Mouse (Mus musculus) heart, embryonic 11.5 days (tissue): ENCODE results near the gene Vsig2. TPM values are rescaled to one million over a fixed set of nuclear protein-coding genes. Genes with fewer than 3 reads are reported as not detected.
A peak's percentile ranks its signal among the peaks of the same experiment; 100 is the strongest.

Experiments used
- ATAC-seq: fragments of 200-750 bp; cut with Nextera tagmentation; replicated peaks from 2 replicates; pipeline ENCODE4 v1.8.0; 2017; ENCODE audit warnings: moderate library complexity; ENCODE audit not compliant: insufficient number of reproducible peaks, low FRiP score, low TSS enrichment
- H3K27ac ChIP-seq: fragments of 300-500 bp; sonication (generic); 2 replicates; pipeline ENCODE4 v1.5.1; 2014; ENCODE audit warnings: mild to moderate bottlenecking, low read depth, low read length
- H3K27me3 ChIP-seq: fragments of 300-500 bp; sonication (generic); 2 replicates; pipeline ENCODE4 v1.6.1; 2014; ENCODE audit warnings: mild to moderate bottlenecking, low read length, mixed read lengths; ENCODE audit not compliant: control insufficient read depth, insufficient read depth
- H3K36me3 ChIP-seq: fragments of 300-500 bp; sonication (generic); 2 replicates; pipeline ENCODE4 v1.6.1; 2014; ENCODE audit warnings: mild to moderate bottlenecking, low read length, moderate library complexity, mixed read lengths; ENCODE audit not compliant: control insufficient read depth, insufficient read depth
- H3K4me1 ChIP-seq: fragments of 300-500 bp; sonication (generic); 2 replicates; pipeline ENCODE4 v1.6.1; 2014; ENCODE audit warnings: low read length; ENCODE audit not compliant: control insufficient read depth, insufficient read depth
- H3K4me2 ChIP-seq: fragments of 300-500 bp; sonication (generic); 2 replicates; pipeline ENCODE4 v1.6.1; 2014; ENCODE audit warnings: mild to moderate bottlenecking, moderate library complexity
- H3K4me3 ChIP-seq: fragments of 300-500 bp; sonication (generic); 2 replicates; pipeline ENCODE4 v1.5.1; 2014; ENCODE audit warnings: low read depth, low read length
- H3K9ac ChIP-seq: fragments of 300-500 bp; sonication (generic); 2 replicates; pipeline ENCODE4 v1.6.1; 2014; ENCODE audit warnings: mild to moderate bottlenecking, low read depth, low read length, moderate library complexity
- H3K9me3 ChIP-seq: fragments of 300-500 bp; sonication (generic); replicated peaks from 2 replicates; pipeline ENCODE4 v1.6.1; 2016; ENCODE audit warnings: low read length; ENCODE audit not compliant: control insufficient read depth
- WGBS: fragments of 180-500 bp; shearing (Covaris S2); extraction: QIAGEN DNeasy Blood & Tissue Kit; methylation state at CpG from one replicate; pipeline ENCODE4 v1.1.7; 2014; ENCODE audit not compliant: insufficient replicate concordance; 5-methylcytosine and 5-hydroxymethylcytosine counted together
- polyA plus RNA-seq: library from polyadenylated mRNA; unstranded; fragments of >200 nt; fragmentation: Nextera tagmentation; extraction: Ambion mirVana; gene quantifications from 2 replicates; pipeline ENCODE4 v1.2.1, GENCODE M21; 2014

Gene Vsig2
- polyA plus RNA-seq, 1 experiment from 2014 or later = 1.5 TPM

- Histone ChIP-seq H3K9ac (no peak overlapping the region), H3K4me1 (peaks cover 4% of the 10 kb centered on the region; the same call in 1 of the 2 replicates), H3K36me3 (no peaks in the 10 kb centered on the region), H3K9me3 (no peaks in the 10 kb centered on the region), H3K27ac (no peak overlapping the region), H3K4me3 (no peak overlapping the region), H3K27me3 (no peaks in the 10 kb centered on the region), H3K4me2 (no peak overlapping the region)
- 88% methylated on average over 2 of the region's 2 CpGs for WGBS
- no peak for ATAC-seq
Measured at GRCm38 (mm10) chr9:37512097-37512496, 27.0 kb upstream of the Vsig2 start.

GRCm38 (mm10) chr9:37514456-37514855, 24.6 kb upstream of the Vsig2 start:
- H3K9ac ChIP-seq = no peak overlapping the region
- peaks cover 4% of the 10 kb centered on the region; the same call in 1 of the 2 replicates for H3K4me1 ChIP-seq
- 76% methylated on average over 3 of the region's 3 CpGs for WGBS
- peaks cover 6% of the 10 kb centered on the region; the same call in 1 of the 2 replicates for H3K36me3 ChIP-seq
- no peaks in the 10 kb centered on the region for H3K9me3 ChIP-seq
- no peak for ATAC-seq
- no peak overlapping the region for H3K4me2 ChIP-seq
- no peak overlapping the region for H3K4me3 ChIP-seq
- H3K27me3 ChIP-seq = no peaks in the 10 kb centered on the region
- no peak overlapping the region for H3K27ac ChIP-seq

- Histone ChIP-seq H3K4me1 (peaks cover 4% of the 10 kb centered on the region; the same call in 1 of the 2 replicates), H3K4me2 (no peak overlapping the region), H3K27ac (no peak overlapping the region), H3K4me3 (no peak overlapping the region), H3K36me3 (peaks cover 8% of the 10 kb centered on the region; the same call in 1 of the 2 replicates), H3K9ac (no peak overlapping the region), H3K27me3 (no peaks in the 10 kb centered on the region), H3K9me3 (no peaks in the 10 kb centered on the region)
- no peak for ATAC-seq
- WGBS = 64% methylated on average over 1 of the region's 1 CpGs
Measured at GRCm38 (mm10) chr9:37517467-37517866, 21.6 kb upstream of the Vsig2 start.

- WGBS = 94% methylated on average over 8 of the region's 8 CpGs
- ATAC-seq = no peak
- H3K27ac ChIP-seq = no peak overlapping the region
Measured at GRCm38 (mm10) chr9:37518991-37519390, 20.1 kb upstream of the Vsig2 start.

GRCm38 (mm10) chr9:37519995-37520394, 19.1 kb upstream of the Vsig2 start:
- Histone ChIP-seq H3K9ac (no peak overlapping the region), H3K4me1 (peaks cover 4% of the 10 kb centered on the region; the same call in 1 of the 2 replicates), H3K4me2 (no peak overlapping the region), H3K4me3 (no peak overlapping the region), H3K27me3 (no peaks in the 10 kb centered on the region), H3K36me3 (peaks cover 12% of the 10 kb centered on the region; the same call in 1 of the 2 replicates), H3K27ac (no peak overlapping the region), H3K9me3 (no peaks in the 10 kb centered on the region)
- 81% methylated on average over 2 of the region's 2 CpGs for WGBS
- ATAC-seq = no peak

More at GRCm38 (mm10) chr9:37518991-37519390, 20.1 kb upstream of the Vsig2 start:
- H3K27me3 ChIP-seq = no peaks in the 10 kb centered on the region
- H3K9ac ChIP-seq = no peak overlapping the region
- H3K36me3 ChIP-seq = peaks cover 12% of the 10 kb centered on the region; the same call in 1 of the 2 replicates
- no peak overlapping the region for H3K4me2 ChIP-seq
- H3K4me1 ChIP-seq = peaks cover 4% of the 10 kb centered on the region; the same call in 1 of the 2 replicates
- no peaks in the 10 kb centered on the region for H3K9me3 ChIP-seq
- H3K4me3 ChIP-seq = no peak overlapping the region

GRCm38 (mm10) chr9:37525461-37525860, 13.6 kb upstream of the Vsig2 start:
- Histone ChIP-seq H3K9me3 (no peaks in the 10 kb centered on the region), H3K4me3 (no peak overlapping the region), H3K4me2 (no peak overlapping the region), H3K4me1 (peaks cover 17% of the 10 kb centered on the region), H3K9ac (no peak overlapping the region), H3K27ac (no peak overlapping the region), H3K27me3 (peaks cover 21% of the 10 kb centered on the region; the same call in 1 of the 2 replicates), H3K36me3 (peaks cover 4% of the 10 kb centered on the region; the same call in 1 of the 2 replicates)
- ATAC-seq = no peak
- 71% methylated on average over 2 of the region's 2 CpGs for WGBS

GRCm38 (mm10) chr9:37526443-37527395, 12.3 kb upstream of the Vsig2 start:
- Histone ChIP-seq H3K4me1 (peaks cover 17% of the 10 kb centered on the region), H3K4me2 (peak overlapping the region; percentile 76), H3K27me3 (peaks cover 21% of the 10 kb centered on the region; the same call in 1 of the 2 replicates), H3K4me3 (peak overlapping the region; percentile 34), H3K36me3 (peaks cover 4% of the 10 kb centered on the region; the same call in 1 of the 2 replicates), H3K9ac (peak overlapping the region; percentile 16; the same call in 1 of the 2 replicates), H3K9me3 (no peaks in the 10 kb centered on the region), H3K27ac (no peak overlapping the region)
- ATAC-seq = no peak
- WGBS = 28% methylated on average over 21 of the region's 21 CpGs

GRCm38 (mm10) chr9:37527396-37528224, 11.4 kb upstream of the Vsig2 start, which contains the start of gene Esam:
Esam (plus strand) TSS chr9:37528078.
- peak; percentile 58 for ATAC-seq
- Histone ChIP-seq H3K27me3 (peaks cover 21% of the 10 kb centered on the region; the same call in 1 of the 2 replicates), H3K36me3 (peaks cover 4% of the 10 kb centered on the region; the same call in 1 of the 2 replicates), H3K9me3 (no peaks in the 10 kb centered on the region), H3K27ac (peak within 1 kb of the TSS; percentile 70), H3K4me2 (peak within 1 kb of the TSS; percentile 76), H3K4me3 (peak within 1 kb of the TSS; percentile 34), H3K9ac (peak within 1 kb of the TSS; percentile 40), H3K4me1 (peaks cover 17% of the 10 kb centered on the region)
- 3% methylated on average over 41 of the region's 41 CpGs for WGBS
